Mouse (Mus musculus) hindbrain, embryonic 16.5 days (tissue): ENCODE data around the gene Krr1. TPM values are rescaled to one million over a fixed set of nuclear protein-coding genes. Genes with fewer than 3 reads are reported as not detected.
A peak's percentile ranks its signal among the peaks of the same experiment; 100 is the strongest.

ENCODE experiments used
- ATAC-seq: fragments of 200-750 bp; cut with Nextera tagmentation; 2 replicates; pipeline ENCODE4 v1.8.0; 2017; ENCODE audit warnings: moderate TSS enrichment, moderate library complexity
- H3K27ac ChIP-seq: fragments of 300-500 bp; sonication (generic); 2 replicates; pipeline ENCODE4 v1.5.1; 2014; ENCODE audit warnings: low read depth, mild to moderate bottlenecking, control low read depth, low read length, moderate library complexity
- H3K27me3 ChIP-seq: fragments of 300-500 bp; sonication (generic); replicated peaks from 2 replicates; pipeline ENCODE4 v1.6.1; 2014; ENCODE audit warnings: low read length; ENCODE audit not compliant: control insufficient read depth, insufficient read depth
- H3K36me3 ChIP-seq: fragments of 300-500 bp; sonication (generic); 2 replicates; pipeline ENCODE4 v1.6.1; 2014; ENCODE audit warnings: mild to moderate bottlenecking, low read length, moderate library complexity, mixed read lengths; ENCODE audit not compliant: control insufficient read depth, insufficient read depth
- H3K4me1 ChIP-seq: fragments of 300-500 bp; sonication (generic); 2 replicates; pipeline ENCODE4 v1.6.1; 2014; ENCODE audit warnings: low read depth, low read length; ENCODE audit not compliant: control insufficient read depth, insufficient read depth
- H3K4me2 ChIP-seq: fragments of 300-500 bp; sonication (generic); 2 replicates; pipeline ENCODE4 v1.6.1; 2014; ENCODE audit warnings: mild to moderate bottlenecking, low read length, control low read depth, moderate library complexity
- H3K4me3 ChIP-seq: fragments of 300-500 bp; sonication (generic); 2 replicates; pipeline ENCODE4 v1.5.1; 2014; ENCODE audit warnings: mild to moderate bottlenecking, low read length, control low read depth, moderate library complexity
- H3K9ac ChIP-seq: fragments of 300-500 bp; sonication (generic); 2 replicates; pipeline ENCODE4 v1.6.1; 2014; ENCODE audit warnings: low read depth, mild to moderate bottlenecking, control low read depth, low read length, moderate library complexity
- H3K9me3 ChIP-seq: fragments of 300-500 bp; sonication (generic); 2 replicates; pipeline ENCODE4 v1.6.1; 2014; ENCODE audit warnings: mild to moderate bottlenecking, low read length, moderate library complexity; ENCODE audit not compliant: control insufficient read depth
- WGBS: fragments of 180-500 bp; shearing (Covaris S2); extraction: QIAGEN DNeasy Blood & Tissue Kit; methylation state at CpG from one replicate; pipeline ENCODE4 v1.1.7; 2014; 5-methylcytosine and 5-hydroxymethylcytosine counted together
- polyA plus RNA-seq: library from polyadenylated mRNA; unstranded; fragments of >200 nt; fragmentation: Nextera tagmentation; extraction: Ambion mirVana; gene quantifications from 2 replicates; pipeline ENCODE4 v1.2.1, GENCODE M21; 2015

The Krr1 gene
- 34.4 and 36.1 TPM in 2 replicates for polyA plus RNA-seq

GRCm38 (mm10) chr10:111972542-111973361 is at the start of gene Krr1:
Krr1 (plus strand) TSS chr10:111972664.
- Histone ChIP-seq H3K9me3 (0 out of 2 replicates have a peak, but pooled peaks cover 2% of the 10 kb centered on the region), H3K4me1 (peaks cover 5% of the 10 kb centered on the region), H3K36me3 (peaks cover 5% of the 10 kb centered on the region), H3K4me2 (peak within 1 kb of the TSS; percentile 79), H3K9ac (peak within 1 kb of the TSS; percentile 79), H3K27ac (peak within 1 kb of the TSS; percentile 71), H3K4me3 (peak within 1 kb of the TSS; percentile 77), H3K27me3 (no peaks in the 10 kb centered on the region)
- WGBS = under 1% methylated on average over 51 of the region's 51 CpGs
- ATAC-seq = peak; percentile 98

DNA sequence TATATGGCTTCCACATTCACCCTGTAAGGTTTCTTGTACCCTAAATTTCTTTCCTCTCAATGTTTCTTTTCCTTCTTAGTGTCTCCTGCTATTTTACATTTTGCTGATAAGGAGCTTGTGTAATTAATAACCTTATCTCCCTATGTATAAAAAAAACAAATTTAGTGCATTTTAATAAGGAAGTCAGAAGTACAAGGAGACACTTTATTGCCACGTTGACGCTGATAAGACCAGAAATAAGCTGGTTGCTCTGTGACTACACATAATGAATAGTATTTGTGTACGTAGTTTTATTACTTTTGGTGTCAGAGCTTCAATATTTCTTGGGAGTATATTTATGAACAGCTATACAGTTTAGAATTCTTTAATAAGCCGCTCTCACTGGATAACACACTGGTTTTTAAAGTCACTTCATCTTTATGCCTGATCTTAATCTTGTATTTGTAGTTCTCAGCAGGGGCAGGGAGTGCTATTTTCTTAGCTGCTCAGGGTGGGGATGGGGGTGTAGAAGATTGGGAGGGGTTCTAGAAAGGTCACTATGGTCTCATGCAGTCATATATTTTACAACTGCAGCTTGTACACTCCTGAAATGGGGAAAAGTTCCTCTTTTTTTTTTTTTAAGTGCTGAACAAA is 48.8 kb upstream of the Krr1 start:
- no peaks in the 10 kb centered on the region for H3K36me3 ChIP-seq
- WGBS = 78% methylated on average over 4 of the region's 4 CpGs

DNA sequence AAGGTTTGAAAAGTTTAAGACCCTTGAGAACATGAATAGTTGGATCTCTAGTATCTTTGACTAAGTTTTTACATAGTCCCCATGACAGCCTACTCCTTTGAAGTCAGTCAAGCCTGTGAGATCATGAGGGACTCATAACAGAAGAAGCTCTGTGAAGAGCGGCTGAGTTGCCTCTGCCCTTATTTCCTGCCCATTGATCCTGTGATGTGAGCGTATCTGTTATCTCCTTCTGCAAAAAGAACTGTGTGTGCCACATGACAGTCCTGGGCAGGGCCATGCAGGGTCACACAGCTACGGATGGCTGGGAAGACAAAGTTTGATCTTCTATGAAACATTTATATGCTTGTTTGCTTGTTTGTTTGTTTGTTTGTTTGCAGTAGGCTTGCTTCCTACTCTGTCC is 48.3 kb upstream of the Krr1 start:
- H3K36me3 ChIP-seq = no peaks in the 10 kb centered on the region
- no peak overlapping the region for H3K4me2 ChIP-seq
- H3K27me3 ChIP-seq = no peaks in the 10 kb centered on the region
- peaks cover 6% of the 10 kb centered on the region for H3K4me1 ChIP-seq
- no peaks in the 10 kb centered on the region for H3K9me3 ChIP-seq
- no peak overlapping the region for H3K27ac ChIP-seq
- H3K9ac ChIP-seq = no peak overlapping the region
- WGBS = 62% methylated on average over 3 of the region's 3 CpGs
- ATAC-seq = no peak
- no peak overlapping the region for H3K4me3 ChIP-seq

More for the DNA sequence above, 48.8 kb upstream of the Krr1 start:
- H3K4me2 ChIP-seq = no peak overlapping the region
- H3K9me3 ChIP-seq = no peaks in the 10 kb centered on the region
- no peak for ATAC-seq
- no peak overlapping the region for H3K4me3 ChIP-seq
- peaks cover 3% of the 10 kb centered on the region for H3K4me1 ChIP-seq
- H3K27me3 ChIP-seq = no peaks in the 10 kb centered on the region
- no peak overlapping the region for H3K27ac ChIP-seq
- no peak overlapping the region for H3K9ac ChIP-seq

DNA sequence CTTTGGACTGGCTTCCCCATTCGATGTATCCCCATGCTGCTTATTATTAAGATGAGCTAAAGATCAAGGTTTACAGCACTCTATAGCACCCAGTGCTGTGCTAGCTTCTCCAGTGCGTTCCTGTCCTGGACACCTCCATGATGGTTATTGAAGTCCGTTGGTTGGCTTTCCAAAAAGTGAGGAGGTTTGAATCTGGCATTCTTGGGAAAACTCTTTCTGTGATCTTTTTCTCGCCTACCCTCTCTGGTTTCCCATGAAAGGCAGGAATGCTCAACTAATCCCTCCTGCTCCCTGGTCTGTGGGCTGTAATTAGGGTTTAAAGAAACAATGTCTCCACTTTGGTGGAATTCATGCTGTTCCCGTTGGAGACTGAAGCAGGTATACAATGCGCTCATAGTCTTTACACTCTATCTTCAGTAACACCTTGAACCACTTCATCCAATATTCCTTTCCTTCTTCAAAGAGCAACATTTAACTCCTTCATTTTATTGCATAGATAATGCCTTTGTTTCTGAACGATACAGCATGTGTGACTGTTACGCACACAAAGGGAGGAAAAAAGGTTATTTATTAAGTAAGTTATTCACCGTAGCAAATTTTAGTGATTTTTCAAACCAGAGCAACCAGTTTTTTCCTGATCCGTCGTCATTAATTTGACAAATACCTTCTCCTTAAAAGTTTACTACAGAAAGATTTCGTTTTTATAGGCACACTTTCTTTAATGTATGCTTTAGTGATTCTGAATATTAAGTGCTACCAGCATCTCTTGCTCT is 47.6 kb upstream of the Krr1 start:
- H3K36me3 ChIP-seq = no peaks in the 10 kb centered on the region
- peak overlapping the region; percentile 47 for H3K4me2 ChIP-seq
- no peak overlapping the region for H3K9ac ChIP-seq
- no peaks in the 10 kb centered on the region for H3K9me3 ChIP-seq
- H3K27me3 ChIP-seq = no peaks in the 10 kb centered on the region
- ATAC-seq = no peak
- 0 out of 2 replicates have a peak overlapping the region, but pooled peaks have one; percentile 16 for H3K4me3 ChIP-seq
- H3K4me1 ChIP-seq = peaks cover 6% of the 10 kb centered on the region
- H3K27ac ChIP-seq = peak overlapping the region; percentile 19; the same call in 1 of the 2 replicates
- WGBS = 42% methylated on average over 12 of the region's 12 CpGs

- peak; percentile 83 for ATAC-seq
- Histone ChIP-seq H3K9me3 (no peaks in the 10 kb centered on the region), H3K9ac (0 out of 2 replicates have a peak overlapping the region, but pooled peaks have one; percentile 8), H3K27ac (peak overlapping the region; percentile 19; the same call in 1 of the 2 replicates), H3K27me3 (no peaks in the 10 kb centered on the region), H3K4me2 (peak overlapping the region; percentile 47), H3K4me3 (0 out of 2 replicates have a peak overlapping the region, but pooled peaks have one; percentile 16), H3K36me3 (no peaks in the 10 kb centered on the region), H3K4me1 (peaks cover 6% of the 10 kb centered on the region)
- WGBS = 2% methylated on average over 10 of the region's 10 CpGs
Measured at GRCm38 (mm10) chr10:111925489-111925860, 47.0 kb upstream of the Krr1 start.

- Histone ChIP-seq H3K4me2 (no peak overlapping the region), H3K4me3 (no peak overlapping the region), H3K36me3 (no peaks in the 10 kb centered on the region), H3K9ac (no peak overlapping the region), H3K27ac (no peak overlapping the region), H3K27me3 (no peaks in the 10 kb centered on the region), H3K4me1 (peaks cover 5% of the 10 kb centered on the region; the same call in 1 of the 2 replicates), H3K9me3 (no peaks in the 10 kb centered on the region)
- WGBS = 44% methylated on average over 11 of the region's 11 CpGs
- ATAC-seq = no peak
Measured at GRCm38 (mm10) chr10:111932621-111933345, 39.7 kb upstream of the Krr1 start.

DNA sequence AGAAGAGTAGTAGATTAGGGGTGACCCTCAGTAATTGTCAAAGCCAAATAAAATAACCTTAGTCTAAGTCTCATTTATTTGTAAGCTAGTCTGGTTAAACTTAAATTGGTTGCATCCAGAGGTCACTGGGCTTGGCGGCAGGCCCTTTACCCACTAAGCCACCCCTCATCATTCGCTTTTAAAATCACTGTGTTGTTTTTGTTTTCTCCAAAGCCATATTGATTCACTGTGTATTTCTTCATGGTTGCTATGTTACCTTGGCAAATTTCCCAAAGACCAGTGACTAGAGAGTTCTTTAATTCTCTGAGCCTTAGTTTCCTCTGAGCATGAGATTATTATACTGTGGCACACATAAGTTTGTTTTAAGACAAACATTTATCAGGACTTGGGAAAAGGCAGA is 37.3 kb upstream of the Krr1 start:
- Histone ChIP-seq H3K4me3 (no peak overlapping the region), H3K9ac (no peak overlapping the region), H3K27me3 (no peaks in the 10 kb centered on the region), H3K36me3 (no peaks in the 10 kb centered on the region), H3K9me3 (no peaks in the 10 kb centered on the region), H3K27ac (no peak overlapping the region), H3K4me1 (peaks cover 3% of the 10 kb centered on the region; the same call in 1 of the 2 replicates), H3K4me2 (no peak overlapping the region)
- WGBS = 38% methylated on average over 2 of the region's 2 CpGs
- ATAC-seq = peak; percentile 41; the same call in 1 of the 2 replicates

DNA sequence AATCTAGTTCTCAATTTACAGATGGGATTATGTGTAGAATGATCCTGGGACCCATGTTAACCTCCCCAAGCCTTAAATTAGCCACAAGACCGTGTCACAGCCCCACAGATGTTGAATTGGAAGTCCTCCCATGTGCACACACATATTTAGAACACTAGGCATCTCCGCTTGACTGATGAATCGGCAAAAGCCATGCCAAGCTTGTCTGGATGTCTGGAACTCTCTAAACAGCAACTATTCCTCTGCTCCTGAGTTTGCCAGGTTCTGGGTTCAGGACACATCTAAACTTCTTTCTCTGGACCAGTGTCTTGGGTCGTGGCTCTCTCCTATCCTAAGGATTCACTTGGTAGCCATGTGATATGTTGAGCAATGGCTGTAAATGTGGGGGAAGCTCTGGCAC is 36.4 kb upstream of the Krr1 start:
- Histone ChIP-seq H3K9me3 (no peaks in the 10 kb centered on the region), H3K4me2 (no peak overlapping the region), H3K4me1 (peaks cover 3% of the 10 kb centered on the region; the same call in 1 of the 2 replicates), H3K4me3 (no peak overlapping the region), H3K36me3 (no peaks in the 10 kb centered on the region), H3K27me3 (no peaks in the 10 kb centered on the region), H3K9ac (no peak overlapping the region), H3K27ac (peak overlapping the region; percentile 39; the same call in 1 of the 2 replicates)
- peak; percentile 24; the same call in 1 of the 2 replicates for ATAC-seq
- WGBS = 66% methylated on average over 4 of the region's 4 CpGs
